ENCODE assay signal across 21 mouse cellular contexts in the genomic region with DNA sequence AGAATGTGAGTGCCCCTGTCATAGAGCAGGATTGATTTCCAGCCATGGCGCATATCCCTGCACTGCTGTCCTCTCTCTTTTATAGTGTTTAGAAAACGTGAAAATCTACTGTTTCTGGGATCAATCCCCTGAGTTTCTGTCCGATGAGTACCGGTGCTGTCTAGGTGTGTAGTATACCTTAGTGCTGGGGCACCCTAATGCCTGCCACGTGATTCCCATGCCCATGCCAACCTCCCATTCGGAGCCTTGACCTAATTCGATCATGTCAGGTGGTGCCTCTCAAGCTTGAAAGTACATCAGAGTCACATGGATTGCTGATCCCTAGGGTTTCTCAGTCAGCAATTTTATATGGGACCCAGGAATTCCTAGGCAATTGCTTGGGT. TPM values are rescaled to one million over a fixed set of nuclear protein-coding genes. Genes with fewer than 3 reads are reported as not detected.
"Had no signal": no experiment of that assay in that cellular context is flagged by ENCODE, and none has a peak within 500 bp of the region (broad histone marks: within the 10 kb centered on the region; RNA-seq: fewer than 3 reads in every experiment).

No protein-coding gene starts in this region.

- ATAC-seq: liver, postnatal 0 days; lung, postnatal 0 days; midbrain, embryonic 15.5 days had no signal

- H3K36me3 ChIP-seq: limb, embryonic 12.5 days; limb, embryonic 15.5 days had no signal

- H3K27me3 ChIP-seq: limb, embryonic 12.5 days; limb, embryonic 15.5 days; midbrain, embryonic 15.5 days; neural tube, embryonic 12.5 days; neural tube, embryonic 15.5 days had no signal

- DNase-seq: kidney, postnatal 25 days; liver, postnatal 0 days; lung, embryonic 14.5 days; right cerebral cortex, adult 18-20 months; right cerebral cortex, postnatal 14 days; right cerebral cortex, postnatal 4 days; thymus, adult 18-20 months; thymus, postnatal 36 days had no signal

- H3K4me3 ChIP-seq: layer of hippocampus, adult 2 months; limb, embryonic 12.5 days; limb, embryonic 15.5 days; midbrain, embryonic 12.5 days; midbrain, embryonic 15.5 days; neural tube, embryonic 12.5 days; neural tube, embryonic 15.5 days had no signal

- H3K27ac ChIP-seq: kidney, postnatal 0 days; layer of hippocampus, adult 2 months; limb, embryonic 12.5 days; limb, embryonic 15.5 days; liver, embryonic 14.5 days; macrophage; midbrain, embryonic 12.5 days; midbrain, embryonic 15.5 days; neural tube, embryonic 12.5 days; neural tube, embryonic 15.5 days; stomach, postnatal 0 days had no signal

- H3K4me1 ChIP-seq: limb, embryonic 12.5 days; limb, embryonic 15.5 days; midbrain, embryonic 12.5 days; midbrain, embryonic 15.5 days; neural tube, embryonic 12.5 days; neural tube, embryonic 15.5 days had no signal

RNA-seq across cellular contexts. Expression of a gene that starts 13.1 kb away (rescaled TPM):
- total RNA-seq: megakaryocyte, adult 5-6 weeks had no signal
- polyA plus RNA-seq: liver, postnatal 0 days had no signal
